Mouse (Mus musculus) gastrocnemius, postnatal 10 days (tissue): ENCODE results near the gene Snrpb2. TPM values are rescaled to one million over a fixed set of nuclear protein-coding genes. Genes with fewer than 3 reads are reported as not detected.

Experiments
- DNase-seq: peaks from one replicate; pipeline ENCODE4 v3.0.0; 2021; ENCODE audit warnings: mixed read lengths
- total RNA-seq, 2 experiments: library from RNA; stranded (reverse); gene quantifications; 2 replicates each; pipeline ENCODE4 v1.2.3; 2021

Gene Snrpb2
- total RNA-seq, 2 experiments from 2014 or later = 27.1 to 29.3 TPM

DNA sequence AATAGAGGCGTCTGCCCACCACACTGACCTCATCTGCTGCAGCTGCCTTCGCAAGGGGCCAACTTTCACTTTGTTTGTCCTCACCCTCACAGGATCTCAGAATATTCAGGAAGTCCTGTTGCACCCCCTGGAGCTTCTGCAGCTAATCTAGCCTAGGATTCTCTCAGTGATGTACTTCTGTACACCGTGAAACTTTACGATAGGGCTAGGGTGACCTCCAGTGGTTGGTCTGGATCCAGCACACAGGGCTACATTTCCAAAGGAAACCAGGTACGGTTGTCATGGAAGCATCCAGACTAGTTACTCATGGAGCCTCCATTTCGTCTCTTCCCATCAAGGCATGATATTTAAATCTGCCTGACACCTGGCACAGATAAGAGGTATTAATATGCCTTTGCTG lies 30.9 kb downstream of the Snrpb2 start:
- peak; percentile 25 for DNase-seq

DNA sequence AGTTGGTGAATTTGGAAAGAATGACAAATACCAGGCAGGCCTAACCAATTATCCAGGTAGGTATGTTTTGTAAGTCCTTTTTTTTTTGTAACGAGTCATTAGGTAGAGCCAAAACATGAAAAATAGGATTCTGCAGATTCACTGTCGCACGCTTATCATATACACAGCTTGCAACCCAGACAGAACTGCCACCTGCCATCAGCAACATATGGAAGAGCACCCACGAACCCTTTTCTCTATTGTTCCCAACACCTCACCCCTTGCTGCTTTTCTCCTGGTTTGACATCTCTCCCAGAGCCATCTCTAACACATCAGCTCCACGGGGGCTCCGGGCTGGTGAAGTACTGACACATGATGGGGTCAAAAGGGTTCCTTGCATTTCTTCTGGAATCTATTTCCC lies 31.9 kb downstream of the Snrpb2 start:
- no peak for DNase-seq

DNA sequence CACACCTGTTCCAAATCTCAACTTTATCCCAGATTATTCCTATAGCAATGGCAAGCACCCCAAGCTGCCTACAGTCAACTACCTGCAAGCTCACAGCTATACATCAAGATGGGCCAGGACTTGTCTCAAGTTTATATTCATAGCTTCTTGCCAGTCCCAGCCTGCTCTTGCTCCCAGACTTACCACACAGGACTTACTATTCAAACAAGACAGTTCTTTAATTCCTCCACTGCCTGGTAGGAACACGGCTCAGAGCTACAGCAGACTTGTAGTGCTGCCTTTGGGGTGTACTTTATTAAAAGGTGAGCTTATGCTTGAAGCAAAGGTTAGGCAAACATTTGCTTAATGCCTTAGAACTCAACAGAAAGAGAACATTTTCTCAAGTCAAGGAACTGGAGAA lies 34.3 kb downstream of the Snrpb2 start:
- no peak for DNase-seq

DNA sequence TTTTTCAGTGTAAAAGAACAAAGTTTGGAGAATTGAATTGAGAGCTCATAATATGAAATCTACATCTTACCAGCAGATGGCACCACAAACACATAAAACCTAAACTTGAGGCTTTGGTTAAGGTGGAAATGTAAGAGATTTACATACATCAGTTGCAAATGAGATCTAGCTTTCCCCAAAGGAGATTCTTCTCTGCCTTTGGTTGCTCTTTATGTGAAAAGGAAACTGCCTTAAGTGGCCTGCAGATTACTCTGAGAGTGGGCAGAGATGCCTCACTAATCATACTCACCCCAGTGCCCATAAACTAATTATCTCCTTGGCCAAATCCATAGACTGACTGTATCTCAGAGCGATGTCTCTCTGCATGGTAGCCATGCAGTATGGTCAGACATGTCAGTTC lies 51.0 kb downstream of the Snrpb2 start:
- DNase-seq = no peak

DNA sequence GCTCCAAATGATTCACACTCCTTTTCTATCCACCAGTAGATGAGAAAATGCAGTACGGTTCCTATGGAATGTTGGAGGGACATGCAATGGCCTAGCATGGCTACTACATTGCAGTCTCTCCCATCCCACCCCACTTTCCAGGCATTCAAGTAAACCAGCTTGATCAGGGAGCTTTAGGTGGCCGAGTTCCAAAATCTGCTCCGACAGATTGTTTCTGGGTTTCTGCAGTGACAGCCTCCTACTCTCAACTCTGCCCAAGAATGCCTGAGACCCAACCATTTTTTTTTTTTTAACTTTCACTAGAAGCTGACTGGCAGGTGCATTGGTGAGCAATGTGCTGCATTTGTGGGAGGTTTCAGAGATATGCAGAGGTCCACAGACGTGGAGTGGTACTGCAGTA lies 51.9 kb downstream of the Snrpb2 start:
- DNase-seq = no peak

DNA sequence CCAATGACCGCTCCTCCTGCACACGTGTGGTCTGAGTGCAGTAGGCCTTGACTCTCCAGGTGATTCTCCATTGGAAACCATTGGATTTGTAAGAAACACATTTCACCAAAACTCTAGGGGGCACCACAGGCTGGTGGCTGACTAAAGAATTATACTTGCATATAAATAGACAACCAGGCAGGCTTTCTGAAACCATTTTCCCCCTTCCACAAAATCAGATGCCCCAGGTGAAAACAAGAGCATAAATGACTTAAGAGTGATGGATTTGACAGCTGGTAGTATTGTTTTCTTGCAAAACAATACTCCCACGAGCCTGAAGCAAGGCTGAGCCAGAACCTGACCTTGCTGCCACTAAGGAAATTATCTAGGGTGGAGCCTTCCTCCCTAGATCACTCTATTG lies 54.6 kb downstream of the Snrpb2 start:
- no peak for DNase-seq

DNA sequence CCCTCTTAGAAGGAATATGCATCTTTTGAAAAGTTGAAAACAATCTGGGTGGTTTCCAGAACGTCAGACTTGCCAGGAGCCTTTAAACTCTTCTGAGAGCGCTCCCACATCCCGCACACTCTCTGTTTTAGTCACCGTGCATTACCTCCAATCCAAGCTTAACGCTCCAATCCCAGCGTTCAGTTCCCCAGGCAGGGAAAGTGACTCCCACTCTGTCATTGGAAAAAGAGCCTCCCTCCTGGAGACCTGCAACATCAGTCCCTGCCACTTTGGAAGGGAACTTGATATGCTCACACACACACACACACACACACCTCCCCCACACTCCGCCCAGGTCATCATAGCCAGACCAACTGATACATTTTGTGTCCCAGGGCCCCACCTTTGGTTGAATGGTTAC lies 55.4 kb downstream of the Snrpb2 start:
- no peak for DNase-seq

Other genes with a start within 250 kb of the Snrpb2 start
- gene Kif16b, start 161.5 kb upstream of the Snrpb2 start, total RNA-seq = 10 to 100 TPM; 23.9 to 24.5 TPM
- not detected for gene Otor, start 15.4 kb downstream of the Snrpb2 start, total RNA-seq